Mouse (Mus musculus) adrenal gland, postnatal 4 days (tissue): Measurements from ENCODE around the gene Apon. TPM values are rescaled to one million over a fixed set of nuclear protein-coding genes. Genes with fewer than 3 reads are reported as not detected.
"Not testable (repeated sequence)": the region's sequence is repeated elsewhere in the genome, so short reads cannot be mapped to it uniquely, and the experiment has no call there.

Experiments
- DNase-seq, 2 experiments: peaks; one replicate each; pipeline ENCODE4 v3.0.0; 2021 to 2022; ENCODE audit warnings: low spot score in 2 of 2, mixed read lengths in 2 of 2
- long read RNA-seq, 2 experiments: library from polyadenylated mRNA; stranded (forward); transcript quantifications; one replicate each; pipeline ENCODE4 v2.0.0; 2021
- total RNA-seq, 2 experiments: library from RNA; stranded (reverse); gene quantifications; 2 replicates each; pipeline ENCODE4 v1.2.3; 2021

The Apon gene
- 1 to 10 TPM in 1 of 2 experiments, not detected in 1; 4.7 TPM for total RNA-seq
- long read RNA-seq, experiment 1, partial matches to known transcripts, result 0 of 5 reads
- long read RNA-seq, experiment 1, other reads (novel, unspliced or antisense), result 0 of 5 reads
- long read RNA-seq, experiment 2, result 0 reads

DNA sequence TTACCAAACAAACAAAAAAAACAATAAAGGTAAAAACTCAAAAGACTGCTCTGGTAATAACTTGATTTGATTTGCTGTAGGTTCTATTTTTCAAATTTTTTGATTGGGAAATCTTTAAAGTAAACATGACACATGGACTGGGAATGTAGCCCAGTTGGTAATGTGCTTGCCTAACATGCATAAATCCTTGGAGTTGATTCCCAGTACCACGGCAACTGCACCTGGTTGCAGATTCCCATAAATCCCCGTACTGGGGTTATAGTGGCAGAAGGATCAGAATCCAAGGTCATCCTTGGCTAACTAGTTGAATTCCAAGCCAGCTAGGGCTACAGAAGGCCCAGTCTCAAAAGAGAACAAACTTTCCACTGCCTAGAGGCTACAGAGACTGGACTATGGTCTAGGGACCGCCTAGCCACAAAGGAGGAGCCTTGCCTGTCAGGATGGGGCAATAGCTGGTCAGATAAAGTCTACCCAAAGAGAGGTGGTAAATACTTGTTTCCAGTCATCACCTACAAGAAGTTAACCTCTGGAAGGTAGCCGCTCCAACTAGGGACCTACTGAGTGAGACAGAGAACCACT lies at the start of gene Apon:
Apon (plus strand) TSS at position 420 of the 579 bp plus-strand sequence.
- DNase-seq, result no peak

GRCm38 (mm10) chr10:128204941-128205340 lies 49.0 kb upstream of the Apon start:
- no peak for DNase-seq

DNA sequence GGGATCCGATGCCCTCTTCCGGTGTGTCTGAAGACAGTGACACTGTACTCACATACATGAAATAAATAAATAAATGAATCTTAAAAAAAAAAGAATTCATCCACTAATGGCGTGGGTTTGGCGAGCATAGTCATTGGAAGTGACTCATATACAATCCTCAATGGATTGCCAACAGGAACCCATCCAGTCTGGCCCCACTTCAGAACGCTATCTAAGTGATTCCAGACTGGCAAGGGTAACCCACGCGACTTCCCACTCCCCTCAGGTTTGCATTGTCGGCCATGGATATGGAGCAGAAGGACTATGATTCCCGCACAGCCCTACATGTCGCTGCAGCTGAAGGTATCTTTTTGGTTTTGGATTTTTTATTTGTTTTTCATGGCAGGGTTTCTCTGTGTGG lies 45.6 kb upstream of the Apon start:
- DNase-seq, result no peak

- DNase-seq, result no peak
Observed at GRCm38 (mm10) chr10:128209311-128210009, 44.4 kb upstream of the Apon start.

DNA sequence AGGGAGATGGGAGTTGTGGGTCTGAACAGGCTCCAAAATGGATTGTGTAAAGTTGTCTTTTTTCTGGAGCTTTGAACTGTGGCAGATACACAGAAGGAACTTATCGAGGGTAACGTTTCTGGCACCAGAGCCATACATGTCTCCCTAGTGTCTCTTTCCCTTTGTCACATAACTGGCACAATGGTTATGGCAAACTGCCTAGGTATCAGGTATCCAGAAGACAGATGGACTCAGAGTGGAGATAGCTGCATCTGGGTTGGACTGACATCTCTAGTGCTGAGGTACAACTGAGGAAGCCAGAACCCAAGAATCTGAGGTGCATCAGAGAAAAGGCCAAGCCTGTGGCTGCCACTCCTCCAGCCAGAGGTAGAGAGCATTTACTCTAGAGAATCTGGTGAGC lies 43.8 kb upstream of the Apon start:
- DNase-seq, result no peak

GRCm38 (mm10) chr10:128210954-128211353 lies 42.9 kb upstream of the Apon start:
- DNase-seq, result no peak

DNA sequence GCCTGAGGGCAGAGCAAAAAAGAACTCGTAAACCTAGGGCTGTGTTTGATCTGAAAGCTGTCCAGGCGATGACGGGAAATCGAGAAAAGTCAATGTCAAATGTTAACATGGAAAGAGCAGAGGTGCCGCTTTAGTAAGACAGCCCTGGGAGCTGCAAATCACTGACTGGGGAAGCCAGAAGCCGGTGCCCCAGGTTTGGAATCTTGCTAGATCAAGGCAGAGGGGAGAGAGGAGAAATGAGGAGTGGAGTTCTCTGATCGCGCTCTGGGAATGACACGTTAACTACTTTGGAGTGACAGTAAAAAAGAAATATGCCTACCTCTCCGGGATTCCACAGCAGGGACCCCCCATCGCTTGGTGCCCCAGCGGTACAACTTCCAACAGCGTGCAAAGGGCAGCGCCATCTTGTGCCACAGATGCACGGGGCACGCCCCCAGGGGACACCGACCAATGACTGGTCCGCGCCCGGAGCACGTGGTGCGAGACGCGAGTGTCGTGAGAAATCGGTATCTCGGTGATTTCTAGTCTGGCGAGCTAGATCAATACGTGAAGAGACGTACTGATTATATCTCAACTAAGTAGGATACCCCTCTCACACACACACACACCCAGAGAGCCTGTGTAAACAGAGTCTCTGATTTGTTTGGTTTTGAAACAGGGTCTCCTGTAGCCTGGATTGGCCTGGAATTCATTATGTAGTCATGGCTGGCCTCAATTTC lies 42.3 kb upstream of the Apon start, which contains the start of gene Spryd4:
Spryd4 (minus strand) TSS at position 418 of the 719 bp plus-strand sequence.
- DNase-seq, result peak; percentile 81 to 85

- no peak for DNase-seq
Observed at GRCm38 (mm10) chr10:128212148-128212547, 41.7 kb upstream of the Apon start.

DNA sequence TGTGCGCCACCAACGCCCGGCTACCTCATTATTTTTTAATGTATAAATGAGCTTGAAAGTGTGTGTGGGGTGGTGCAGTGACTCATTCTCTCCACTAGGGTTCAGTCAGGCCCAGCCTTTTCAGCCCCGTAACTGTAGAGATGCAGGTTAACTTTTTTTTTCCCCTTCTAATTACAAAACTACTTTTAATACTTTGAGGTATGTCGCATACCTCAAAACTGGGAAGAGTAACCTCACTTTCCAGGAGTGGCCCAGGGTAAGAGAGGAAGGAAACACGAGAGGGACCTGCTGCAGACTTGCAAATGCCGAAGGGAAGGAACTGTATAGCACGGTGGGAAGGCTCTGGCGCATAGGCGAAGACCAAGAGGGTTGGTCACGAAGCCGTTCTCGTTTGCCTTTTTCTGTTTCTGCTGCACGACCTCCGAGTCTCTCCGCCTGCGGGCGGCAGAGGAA lies 41.0 kb upstream of the Apon start:
- DNase-seq, result no peak

- not testable (repeated sequence) for DNase-seq
Observed at GRCm38 (mm10) chr10:128214112-128214511, 39.8 kb upstream of the Apon start.

- DNase-seq, result no peak
Observed at GRCm38 (mm10) chr10:128214981-128215380, 38.9 kb upstream of the Apon start.

DNA sequence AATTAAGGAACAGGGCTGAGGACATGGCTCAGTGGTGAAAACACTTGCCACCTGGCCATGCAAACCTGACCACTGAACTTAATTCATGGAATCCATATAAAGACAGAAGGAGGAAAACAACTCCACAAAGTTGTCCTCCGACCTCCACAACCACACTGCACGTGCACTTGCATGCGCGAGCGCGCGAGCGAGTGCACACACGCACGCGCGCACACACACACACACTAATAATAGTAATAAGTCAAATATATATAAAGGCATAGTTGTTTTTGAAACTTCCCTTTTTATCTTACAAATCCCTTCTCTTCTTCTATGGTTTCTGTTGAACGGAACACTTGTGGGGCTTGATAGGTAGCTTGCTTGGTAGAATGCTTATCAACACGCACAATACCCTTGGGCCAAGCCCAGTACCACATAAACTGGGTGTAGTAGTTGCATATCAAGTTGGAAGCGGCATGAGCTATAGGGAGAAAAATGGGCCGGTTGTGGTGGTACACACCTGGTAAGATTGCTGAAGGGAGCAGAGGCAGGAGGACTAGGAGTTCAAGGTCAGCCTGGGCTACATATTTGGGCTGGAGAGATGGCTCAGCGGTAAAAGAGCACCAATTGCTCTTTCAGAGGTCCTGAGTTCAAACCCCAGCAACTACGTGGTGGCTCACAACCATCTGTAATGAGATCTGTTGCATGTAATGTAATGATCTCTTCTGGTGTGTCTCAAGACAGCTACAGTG lies 35.3 kb upstream of the Apon start:
- DNase-seq, result no peak

DNA sequence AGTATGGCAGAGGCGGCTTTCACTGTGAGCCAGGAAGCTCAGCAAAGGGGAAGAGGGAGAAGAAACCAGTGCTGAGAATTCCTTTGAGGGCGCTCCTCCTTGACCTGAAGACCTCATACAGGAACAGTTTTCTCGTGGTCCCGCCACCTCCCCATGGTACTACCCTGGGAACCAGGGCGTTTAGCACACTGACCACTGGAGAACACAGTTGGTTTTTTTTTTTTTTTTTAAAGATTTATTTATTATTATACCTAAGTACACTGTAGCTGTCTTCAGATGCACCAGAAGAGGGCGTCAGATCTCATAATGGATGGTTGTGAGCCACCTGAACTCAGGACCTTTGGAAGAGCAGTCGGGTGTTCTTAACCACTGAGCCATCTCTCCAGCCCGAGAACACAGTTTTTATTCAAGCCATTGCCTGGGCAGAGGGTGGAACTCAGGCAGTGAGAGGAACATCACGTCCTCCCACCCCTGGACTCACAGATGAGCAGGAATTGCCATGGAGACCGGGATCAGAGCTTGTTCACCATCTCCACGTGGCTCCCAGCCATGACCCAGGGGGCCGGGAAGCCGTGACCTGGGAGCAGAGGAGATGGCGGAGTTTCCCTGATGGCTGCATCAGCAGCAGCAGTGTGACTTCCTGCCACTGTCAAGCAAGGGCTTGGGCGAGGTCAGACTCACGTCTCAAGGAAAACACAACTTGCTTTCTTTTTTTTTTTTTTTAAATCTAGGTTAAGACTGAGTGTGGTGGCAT lies 32.2 kb upstream of the Apon start:
- no peak for DNase-seq

DNA sequence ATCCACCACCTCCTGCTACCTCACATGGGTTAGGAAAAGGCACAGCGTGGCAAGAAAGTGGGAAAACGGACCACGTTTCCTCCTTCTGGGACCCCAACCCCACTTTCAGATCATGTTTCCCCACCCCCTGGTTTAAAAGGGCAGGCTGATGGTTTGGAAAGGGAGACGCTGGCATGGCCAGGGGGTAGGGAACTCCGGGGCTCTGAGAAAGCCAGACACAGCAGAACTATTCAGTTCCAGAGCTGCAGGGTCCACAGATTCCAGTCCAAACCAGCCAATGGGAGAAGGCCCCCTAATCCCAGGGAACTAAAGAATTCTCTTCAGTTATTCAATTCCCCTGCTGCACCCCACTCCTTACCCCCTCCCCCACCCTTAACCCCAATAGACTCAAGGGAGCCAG lies 28.8 kb upstream of the Apon start:
- DNase-seq, result no peak

DNA sequence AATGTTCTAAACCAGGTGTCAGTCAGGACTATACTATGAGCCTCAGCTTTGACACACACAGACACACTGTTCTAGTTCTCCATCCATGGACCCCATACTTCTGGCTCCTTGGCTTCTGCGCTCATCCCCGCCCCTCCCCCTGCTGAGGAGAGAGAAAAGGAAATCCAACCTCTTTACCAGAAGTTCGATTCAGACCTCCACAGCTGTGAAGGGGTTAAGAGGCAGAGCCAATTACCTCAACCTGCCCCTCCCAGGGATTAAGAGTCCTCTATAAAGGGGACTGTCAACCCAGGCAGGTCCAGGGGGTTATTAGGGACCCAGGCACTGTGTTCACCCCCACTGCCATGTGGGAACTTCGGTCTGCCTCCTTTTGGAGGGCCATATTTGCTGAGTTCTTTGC lies 28.4 kb upstream of the Apon start, which contains the start of gene Mip:
Mip (plus strand) TSS at position 301 of the 400 bp plus-strand sequence.
- no peak for DNase-seq

GRCm38 (mm10) chr10:128227592-128227991 lies 26.3 kb upstream of the Apon start:
- DNase-seq, result no peak

- no peak for DNase-seq
Observed at GRCm38 (mm10) chr10:128228009-128228408, 25.9 kb upstream of the Apon start.

- DNase-seq, result no peak
Observed at GRCm38 (mm10) chr10:128230582-128230981, 23.3 kb upstream of the Apon start.

GRCm38 (mm10) chr10:128231146-128231545 lies 22.8 kb upstream of the Apon start:
- no peak for DNase-seq

DNA sequence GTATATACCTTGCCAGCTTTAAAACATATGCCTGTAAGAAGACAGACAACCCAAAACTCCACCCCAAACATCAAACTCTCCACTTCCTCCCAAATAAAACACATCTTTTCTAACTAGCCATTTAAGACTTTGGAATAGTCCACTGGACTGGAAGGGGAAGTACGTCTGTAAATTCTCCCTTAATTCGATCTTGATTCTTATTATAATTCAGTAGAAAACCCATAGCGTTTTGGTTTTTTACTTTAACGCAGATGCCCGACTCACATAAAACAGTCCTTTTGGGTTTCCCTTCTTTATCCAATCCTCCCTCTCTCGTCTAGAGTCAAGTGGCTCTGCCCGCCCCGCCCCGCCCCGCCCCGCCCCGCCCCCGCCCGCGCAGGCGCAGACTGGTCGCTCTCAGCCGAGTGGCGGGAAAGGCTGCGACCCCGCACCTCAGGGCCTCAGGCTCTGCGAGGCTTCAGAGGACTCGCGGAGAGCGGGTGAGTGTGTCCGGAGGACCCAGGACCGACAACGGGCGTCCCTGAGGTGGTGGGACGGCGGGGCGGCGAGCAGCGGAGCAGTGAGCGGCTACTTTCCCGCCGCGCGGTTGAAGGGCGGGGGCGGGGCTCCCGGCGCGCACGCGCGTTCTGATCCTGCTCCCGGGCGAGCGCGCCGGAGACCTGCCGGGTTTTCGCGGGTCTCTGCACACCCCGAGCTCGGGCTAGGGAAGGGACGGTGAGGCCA lies 22.0 kb upstream of the Apon start, which contains the start of gene Timeless:
Timeless (plus strand) TSS at position 369 of the 723 bp plus-strand sequence.
- DNase-seq, result peak; percentile 82 to 84
